Mouse (Mus musculus) heart, adult 2 months (tissue): ENCODE measurements at regions not wholly inside any gene's neighbourhood (a gene's known extent, or its start where the extent isn't known, plus 50 kb on each side); places are given as distances from the start of the nearest gene placed in this dataset.

Experiments
- DNase-seq, 2 experiments: peaks; one replicate each; pipeline ENCODE4 v3.0.0; 2021
- H3K27ac ChIP-seq: fragments of 200-600 bp; 2 replicates; pipeline ENCODE4 v1.8.1; 2022
- H3K27me3 ChIP-seq: fragments of 200-500 bp; 2 replicates; pipeline ENCODE4 v1.6.1; 2012; ENCODE audit warnings: mild to moderate bottlenecking, low read length, inconsistent platforms, mixed read lengths; ENCODE audit not compliant: control insufficient read depth, insufficient read depth
- H3K36me3 ChIP-seq: fragments of 200-500 bp; 2 replicates; pipeline ENCODE4 v1.6.1; 2012; ENCODE audit warnings: low read length, inconsistent platforms; ENCODE audit not compliant: control insufficient read depth, insufficient read depth
- H3K4me1 ChIP-seq: fragments of 200-500 bp; 2 replicates; pipeline ENCODE4 v1.6.1; 2011; ENCODE audit warnings: low read length; ENCODE audit not compliant: control insufficient read depth, insufficient read depth
- H3K4me3 ChIP-seq: fragments of 200-600 bp; 2 replicates; pipeline ENCODE4 v1.8.1; 2022
- H3K79me2 ChIP-seq: fragments of 200-500 bp; replicated peaks from 2 replicates; pipeline ENCODE4 v1.6.1; 2012; ENCODE audit warnings: mild to moderate bottlenecking, inconsistent platforms, low read length, moderate library complexity, mixed read lengths; ENCODE audit not compliant: control insufficient read depth, insufficient read depth
- H3K9ac ChIP-seq: fragments of 200-500 bp; 2 replicates; pipeline ENCODE4 v1.6.1; 2012; ENCODE audit warnings: low read depth, mild to moderate bottlenecking, control low read depth, inconsistent platforms, low read length, mixed read lengths
- CTCF ChIP-seq: fragments of 200-600 bp; IDR thresholded peaks from 2 replicates; pipeline ENCODE4 v1.8.1; 2022; ENCODE audit warnings: antibody characterized with exemption, mild to moderate bottlenecking, moderate library complexity
- EP300 ChIP-seq: fragments of 200-500 bp; IDR thresholded peaks from 2 replicates; pipeline ENCODE4 v1.6.1; 2011; ENCODE audit warnings: low read depth, low read length, control low read depth; ENCODE audit not compliant: insufficient read depth
- POLR2A ChIP-seq: fragments of 200-500 bp; IDR thresholded peaks from 2 replicates; pipeline ENCODE4 v1.6.1; 2011; ENCODE audit warnings: mild to moderate bottlenecking, low read depth, low read length, control low read depth; ENCODE audit not compliant: insufficient read depth
- WGBS: fragments of 180-500 bp; shearing (Covaris S2); methylation state at CpG from one replicate; pipeline ENCODE4 v1.1.7; 2018; 5-methylcytosine and 5-hydroxymethylcytosine counted together
- intact Hi-C: fragments of 180-260 bp; cut with DNase I; formaldehyde crosslinking; loops from one replicate; pipeline ENCODE4 v1.15.1; 2025

DNA sequence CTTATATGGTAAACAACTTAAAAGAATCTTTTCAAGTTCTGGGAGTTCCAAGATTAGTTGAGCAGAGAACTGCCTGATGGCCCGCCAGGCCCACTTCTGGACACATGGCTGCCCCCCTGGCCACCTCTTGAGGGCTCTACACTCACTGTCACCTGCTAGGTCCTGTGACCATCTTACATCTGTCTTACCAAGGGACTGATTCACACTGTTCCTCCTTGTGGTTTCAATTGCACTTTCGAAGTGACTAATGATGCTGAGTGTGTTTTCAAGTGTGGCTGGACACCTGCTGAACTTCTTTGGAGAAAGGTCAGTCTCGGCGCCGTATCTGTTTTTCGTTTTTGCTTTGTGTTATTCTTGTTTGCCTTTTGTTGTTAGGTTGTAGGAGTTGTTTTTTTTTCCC lies 294.9 kb downstream of the Adgrl2 start:
- no peaks in the 10 kb centered on the region for H3K27me3 ChIP-seq
- H3K36me3 ChIP-seq = no peaks in the 10 kb centered on the region
- TF ChIP-seq POLR2A (no peak), CTCF (no peak), EP300 (no peak)
- no peak overlapping the region for H3K4me3 ChIP-seq
- H3K79me2 ChIP-seq = no peaks in the 10 kb centered on the region
- intact Hi-C loops = no loop called here
- WGBS = 89% methylated on average over 6 of the region's 6 CpGs
- H3K9ac ChIP-seq = no peak overlapping the region
- H3K4me1 ChIP-seq = no peaks in the 10 kb centered on the region; the same call in 1 of the 2 replicates
- DNase-seq = no peak
- no peak overlapping the region for H3K27ac ChIP-seq

DNA sequence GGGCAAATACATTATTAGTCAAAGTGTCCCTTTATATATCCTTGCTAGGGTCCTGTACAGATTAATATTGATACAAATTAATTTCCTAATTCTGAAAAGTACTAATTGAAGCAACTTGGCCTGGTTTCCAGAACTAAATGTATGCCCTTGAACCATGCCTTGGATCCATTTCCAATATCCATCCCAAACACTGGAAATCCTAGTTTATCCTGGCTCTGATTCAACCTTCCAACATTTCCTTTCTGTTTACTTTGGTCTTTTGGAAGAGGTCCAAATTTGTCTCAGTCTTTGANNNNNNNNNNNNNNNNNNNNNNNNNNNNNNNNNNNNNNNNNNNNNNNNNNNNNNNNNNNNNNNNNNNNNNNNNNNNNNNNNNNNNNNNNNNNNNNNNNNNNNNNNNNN lies 307.2 kb downstream of the Adgrl2 start:
- Histone ChIP-seq H3K79me2 (no peaks in the 10 kb centered on the region), H3K9ac (no peak overlapping the region), H3K27ac (no peak overlapping the region), H3K36me3 (no peaks in the 10 kb centered on the region), H3K27me3 (no peaks in the 10 kb centered on the region), H3K4me3 (no peak overlapping the region), H3K4me1 (peaks cover 2% of the 10 kb centered on the region)
- no peak for DNase-seq
- TF ChIP-seq EP300 (no peak), POLR2A (no peak), CTCF (no peak)
- intact Hi-C loops = no loop called here

- 89% methylated on average over 6 of the region's 6 CpGs for WGBS
- no peaks in the 10 kb centered on the region for H3K79me2 ChIP-seq
- no peak overlapping the region for H3K4me3 ChIP-seq
- H3K9ac ChIP-seq = no peak overlapping the region
- DNase-seq = no peak
- H3K36me3 ChIP-seq = no peaks in the 10 kb centered on the region
- no peaks in the 10 kb centered on the region for H3K27me3 ChIP-seq
- intact Hi-C loops = no loop called here
- H3K27ac ChIP-seq = no peak overlapping the region
- TF ChIP-seq POLR2A (no peak), CTCF (no peak), EP300 (no peak)
- peaks cover 2% of the 10 kb centered on the region for H3K4me1 ChIP-seq
These were observed 307.8 kb downstream of the Adgrl2 start for GRCm38 (mm10) chr3:148682445-148682994.

DNA sequence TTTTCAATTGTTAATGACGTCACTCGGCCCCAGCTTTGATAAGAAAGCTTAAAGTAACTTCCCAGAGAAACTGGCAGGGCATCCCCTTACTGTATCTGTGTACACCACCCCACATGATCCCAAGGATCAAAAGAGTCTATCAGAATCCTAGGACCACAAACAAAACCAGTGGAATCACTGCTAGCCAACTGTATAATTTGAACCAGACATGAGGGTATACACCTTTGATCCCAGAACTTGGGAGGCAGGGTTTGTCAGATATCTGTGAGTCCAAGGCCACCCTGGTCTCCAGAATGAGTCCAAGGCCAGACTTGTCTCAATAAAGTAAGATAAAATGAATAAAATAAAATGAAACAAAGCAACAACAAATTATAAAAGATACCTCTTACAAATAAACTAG lies 309.2 kb downstream of the Adgrl2 start:
- no peak for DNase-seq
- Histone ChIP-seq H3K79me2 (no peaks in the 10 kb centered on the region), H3K4me1 (peaks cover 2% of the 10 kb centered on the region), H3K4me3 (no peak overlapping the region), H3K27ac (no peak overlapping the region; the same call in 1 of the 2 replicates), H3K36me3 (no peaks in the 10 kb centered on the region), H3K9ac (no peak overlapping the region), H3K27me3 (no peaks in the 10 kb centered on the region)
- TF ChIP-seq POLR2A = no peak
- 11% methylated on average over 2 of the region's 2 CpGs for WGBS
- intact Hi-C loops = no loop called here

- WGBS = 31% methylated on average over 8 of the region's 8 CpGs
- Histone ChIP-seq H3K27me3 (no peaks in the 10 kb centered on the region), H3K4me3 (no peak overlapping the region), H3K36me3 (no peaks in the 10 kb centered on the region), H3K79me2 (no peaks in the 10 kb centered on the region), H3K27ac (no peak overlapping the region; the same call in 1 of the 2 replicates), H3K9ac (no peak overlapping the region), H3K4me1 (peaks cover 2% of the 10 kb centered on the region)
- intact Hi-C loops = no loop called here
- peak; percentile 28 to 41 for DNase-seq
- TF ChIP-seq CTCF (no peak), EP300 (no peak), POLR2A (no peak)
These were observed 309.6 kb downstream of the Adgrl2 start for GRCm38 (mm10) chr3:148680737-148681136.

GRCm38 (mm10) chr3:148680086-148680485 lies 310.3 kb downstream of the Adgrl2 start:
- DNase-seq = no peak
- H3K27me3 ChIP-seq = no peaks in the 10 kb centered on the region
- H3K27ac ChIP-seq = no peak overlapping the region
- no peak overlapping the region for H3K4me3 ChIP-seq
- no peak for TF ChIP-seq EP300
- no peak for TF ChIP-seq CTCF
- no peak for TF ChIP-seq POLR2A
- intact Hi-C loops = no loop called here
- no peaks in the 10 kb centered on the region for H3K79me2 ChIP-seq
- H3K9ac ChIP-seq = no peak overlapping the region
- no peaks in the 10 kb centered on the region for H3K36me3 ChIP-seq
- WGBS = 81% methylated on average over 4 of the region's 4 CpGs
- H3K4me1 ChIP-seq = peaks cover 2% of the 10 kb centered on the region
